Mouse (Mus musculus): ENCODE measurements around the gene Epha4.

DNA sequence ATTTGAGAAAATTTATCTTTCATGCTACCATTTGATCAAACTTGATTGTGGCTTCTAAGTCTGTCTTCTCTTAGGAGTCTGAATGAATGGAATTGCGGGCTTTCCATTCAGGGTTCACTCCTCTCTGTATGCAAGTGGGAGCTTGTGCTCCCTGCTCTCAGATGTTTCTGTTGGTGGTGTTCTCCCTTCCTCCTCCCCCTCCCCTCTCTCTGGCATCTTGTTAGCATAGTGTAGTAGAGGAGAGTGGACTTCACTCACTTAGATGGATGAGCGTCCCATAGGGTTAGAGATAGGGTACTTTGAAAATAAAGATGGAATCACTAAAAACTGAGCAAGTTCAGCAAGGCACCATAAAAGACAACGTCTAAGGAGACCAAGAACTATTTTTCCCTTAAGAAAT, 29.4 kb upstream of the Epha4 start:
- no peak for TF ChIP-seq CTCF (IDR thresholded peaks at IDR 0.05; ENCODE audit: control insufficient read depth, insufficient read depth, insufficient replicate concordance, low read depth, low read length)
- no peak for TF ChIP-seq POLR2A (IDR thresholded peaks at IDR 0.05; ENCODE audit: control insufficient read depth, low read depth, low read length)
